Mouse (Mus musculus): Measurements from ENCODE around the gene Entpd4b.
"Not testable (repeated sequence)": the region's sequence is repeated elsewhere in the genome, so short reads cannot be mapped to it uniquely, and the experiment has no call there.

The Entpd4b gene

DNA sequence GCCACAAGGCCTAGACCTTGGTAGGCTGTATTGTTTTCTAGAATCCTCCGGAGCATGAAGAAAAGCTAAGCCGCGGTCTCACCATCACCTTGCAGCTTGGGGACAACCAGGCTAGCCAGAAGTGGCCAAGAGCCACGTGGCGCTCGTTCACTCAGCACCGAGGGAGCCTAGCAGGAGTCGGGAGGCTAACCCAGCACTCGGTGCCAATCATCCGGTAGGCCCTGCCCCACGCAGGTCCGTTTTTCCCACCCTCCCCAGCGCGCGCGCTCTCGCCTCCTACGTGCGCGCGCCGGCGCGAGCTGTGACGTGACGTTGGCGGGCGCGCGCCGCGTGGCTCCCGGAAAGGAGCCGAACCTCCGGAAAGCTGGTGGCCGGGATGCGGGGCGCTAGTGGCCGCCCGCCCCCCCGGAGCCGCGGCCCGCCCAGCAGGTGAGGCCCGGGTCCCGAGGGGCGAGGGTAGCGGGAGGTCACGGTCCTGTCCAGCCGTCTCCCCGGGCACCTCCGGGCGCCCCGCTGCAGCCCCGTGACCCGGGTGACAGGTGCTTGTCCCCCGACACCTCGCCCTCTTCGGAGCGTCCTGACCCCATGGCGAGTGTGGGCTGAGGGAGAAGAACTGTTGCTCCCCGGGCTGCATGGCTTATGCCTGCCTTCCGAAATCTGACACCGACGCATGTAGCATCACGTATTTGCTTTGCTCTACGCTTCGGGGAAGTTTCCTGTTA, at the start of gene Entpd4b:
TSS of gene Entpd4b (plus strand) at position 315 of the 722 bp plus-strand sequence.
- not testable (repeated sequence) for DNase-seq (ENCODE audit: low spot score)

DNA sequence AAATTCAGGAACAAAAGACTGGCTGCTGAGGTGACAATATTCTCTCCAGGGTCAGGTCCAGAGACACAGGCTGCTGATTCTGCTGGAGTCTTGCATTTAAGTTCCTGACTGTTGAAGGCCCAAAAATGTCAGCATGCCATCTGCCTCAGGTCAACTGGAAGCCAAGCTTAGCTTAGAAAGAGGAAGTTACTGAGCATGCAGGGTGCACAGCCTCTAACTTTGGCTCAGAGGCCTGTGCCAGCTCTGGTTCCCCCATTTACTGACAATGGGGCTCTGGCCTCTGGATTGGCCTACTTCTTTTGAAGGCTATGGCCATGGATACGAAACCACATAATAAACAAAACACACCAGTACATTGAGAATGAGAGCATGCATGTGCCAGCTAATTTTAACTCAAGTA, 48.2 kb upstream of the Entpd4b start:
- not testable (repeated sequence) for DNase-seq (ENCODE audit: low spot score)

GRCm38 (mm10) chr14:69512449-69512848, 42.8 kb upstream of the Entpd4b start, which contains the start of gene Gm27179:
Gm27179 (minus strand) TSS chr14:69512549.
- not testable (repeated sequence) for DNase-seq (ENCODE audit: low spot score)

DNA sequence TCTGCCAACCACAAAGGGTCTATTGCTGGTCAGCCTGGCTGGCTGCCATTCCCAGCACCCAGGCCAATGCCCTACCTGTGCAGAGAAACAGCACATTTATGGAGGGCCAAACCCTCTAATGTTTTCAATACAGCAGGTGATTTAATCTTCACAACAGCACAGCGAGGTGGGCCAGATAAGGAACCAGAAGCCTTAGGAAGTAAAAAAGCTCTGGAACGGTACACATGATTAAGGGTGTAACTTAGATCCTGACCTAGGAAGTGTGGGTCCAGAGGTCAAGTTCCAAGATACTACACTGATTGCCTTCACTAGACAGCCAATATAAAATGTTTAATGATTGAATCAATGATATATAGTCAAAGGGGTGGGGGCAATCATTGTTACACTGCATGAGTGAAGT, 34.4 kb upstream of the Entpd4b start:
- not testable (repeated sequence) for DNase-seq (ENCODE audit: low spot score)

GRCm38 (mm10) chr14:69523001-69523400, 32.2 kb upstream of the Entpd4b start:
- DNase-seq (ENCODE audit: low spot score), result not testable (repeated sequence)

- DNase-seq (ENCODE audit: low spot score), result not testable (repeated sequence)
Observed at GRCm38 (mm10) chr14:69526202-69526601, 29.0 kb upstream of the Entpd4b start.

GRCm38 (mm10) chr14:69536539-69536938, 18.7 kb upstream of the Entpd4b start:
- DNase-seq (ENCODE audit: low spot score), result not testable (repeated sequence)

DNA sequence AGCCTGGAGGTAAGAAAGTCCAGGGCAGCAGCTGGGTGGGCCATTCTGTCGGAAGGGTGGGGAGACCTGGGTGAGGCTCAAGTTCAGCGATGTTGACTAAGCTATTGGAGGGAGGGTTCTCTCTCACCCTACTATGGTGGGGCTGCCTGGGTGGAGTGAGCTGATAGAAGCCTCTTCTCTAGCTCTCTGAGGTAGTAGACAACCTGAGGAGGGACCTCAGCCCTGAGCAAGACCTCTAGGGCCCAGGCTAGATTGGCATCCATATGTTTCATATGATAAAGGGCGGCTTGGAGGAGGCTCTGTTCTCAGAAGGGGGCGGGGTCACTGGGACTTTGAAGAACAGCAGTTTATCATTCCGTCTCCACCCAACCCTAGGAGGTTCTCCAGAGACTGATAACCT, 15.1 kb upstream of the Entpd4b start:
- DNase-seq (ENCODE audit: low spot score), result not testable (repeated sequence)

- not testable (repeated sequence) for DNase-seq (ENCODE audit: low spot score)
Observed at GRCm38 (mm10) chr14:69542695-69543094, 12.5 kb upstream of the Entpd4b start.

- not testable (repeated sequence) for DNase-seq (ENCODE audit: low spot score)
Observed at GRCm38 (mm10) chr14:69544033-69544432, 11.2 kb upstream of the Entpd4b start.

DNA sequence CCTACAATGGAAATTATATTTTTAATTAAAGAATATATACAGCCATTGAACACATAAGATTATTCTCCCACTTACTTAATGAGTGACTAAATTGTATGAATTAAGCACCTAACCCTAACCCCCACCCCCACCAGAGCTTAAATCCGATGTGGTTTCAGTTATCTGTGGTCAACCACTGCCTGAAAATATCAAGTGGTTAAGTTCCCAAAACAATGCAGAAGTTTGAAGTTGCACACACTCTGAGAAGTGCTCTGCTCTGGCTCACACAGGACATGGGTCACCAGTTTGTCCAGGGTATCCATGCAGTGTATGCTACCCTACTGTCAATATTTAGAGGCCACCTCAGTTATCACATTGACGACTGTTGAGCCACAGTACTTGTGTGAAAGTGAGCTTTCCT, 10.2 kb upstream of the Entpd4b start:
- DNase-seq (ENCODE audit: low spot score), result not testable (repeated sequence)

DNA sequence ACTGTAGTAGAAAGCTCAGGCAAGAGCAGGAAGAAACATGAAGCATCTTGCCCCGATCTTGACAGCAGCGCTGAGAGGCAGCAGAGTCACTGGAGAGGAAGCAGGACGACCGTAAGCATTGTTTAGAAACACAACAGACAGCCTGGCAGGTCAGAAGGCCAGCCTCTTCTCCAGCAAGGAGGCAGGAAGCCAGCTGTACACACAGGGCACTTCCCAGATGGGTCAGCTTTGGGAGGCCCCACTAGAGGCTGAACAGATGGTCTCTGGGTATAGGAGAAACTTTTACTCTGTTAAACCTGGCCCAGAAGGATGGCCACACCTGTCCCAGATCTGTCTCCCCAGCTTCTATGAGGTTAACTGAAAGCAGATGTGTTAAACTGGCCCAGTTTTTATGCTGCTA, 7.9 kb upstream of the Entpd4b start:
- not testable (repeated sequence) for DNase-seq (ENCODE audit: low spot score)

DNA sequence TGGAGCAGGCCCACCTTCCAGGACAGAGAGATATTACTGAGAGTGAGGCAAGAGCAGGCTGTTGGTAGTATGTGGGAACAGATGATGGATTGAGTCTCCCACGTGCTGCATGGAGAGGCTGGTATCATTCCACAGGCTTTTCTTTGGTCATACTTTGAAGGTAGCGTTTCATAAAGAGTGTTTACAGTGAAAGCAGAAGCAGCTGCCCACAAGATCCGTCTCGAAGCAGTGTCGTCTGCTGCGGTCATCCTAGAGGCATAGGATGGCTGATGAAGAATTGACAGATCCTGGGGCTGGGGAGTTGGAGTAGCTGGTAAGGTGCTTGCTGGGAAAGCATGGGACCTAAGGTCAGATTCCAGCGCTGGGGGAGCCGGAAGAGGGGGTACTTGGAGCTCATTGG, 1.6 kb downstream of the Entpd4b start:
- not testable (repeated sequence) for DNase-seq (ENCODE audit: low spot score)

DNA sequence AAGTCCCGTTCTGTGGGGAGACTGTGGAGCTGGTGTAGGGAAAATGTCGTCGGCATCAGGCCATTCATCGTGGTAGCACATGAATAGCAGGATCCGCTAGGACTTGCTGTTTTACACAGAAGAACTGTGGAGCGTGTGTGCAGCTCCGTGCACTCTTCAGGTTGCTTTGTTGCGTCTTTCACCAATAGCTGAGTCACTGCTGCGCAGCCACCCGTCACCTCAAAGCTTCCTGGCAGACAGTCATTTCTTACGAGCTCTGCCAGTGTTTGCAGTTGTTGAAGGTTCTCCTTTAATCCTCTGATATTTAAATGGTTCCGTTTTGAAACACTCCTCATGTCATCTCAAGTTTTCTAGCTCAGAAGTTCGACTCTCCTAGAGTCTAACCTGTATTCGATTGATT, 2.3 kb downstream of the Entpd4b start:
- DNase-seq (ENCODE audit: low spot score), result not testable (repeated sequence)

Measured in testis, postnatal 10 days (tissue).